9 mouse cellular contexts compared by ENCODE assay signal in genomic region chr11:88126306-88126793, GRCm38 (mm10). TPM values are rescaled to one million over a fixed set of nuclear protein-coding genes. Genes with fewer than 3 reads are reported as not detected.
DNase-seq lines count a peak whose midpoint lies in the region; ATAC-seq lines count a peak whose summit lies in the region.
"Had no signal": no experiment of that assay in that cellular context is flagged by ENCODE, and none has a peak within 500 bp of the region (broad histone marks: within the 10 kb centered on the region; RNA-seq: fewer than 3 reads in every experiment).

No protein-coding gene starts in this region.

- ATAC-seq in lung, embryonic 16.5 days (ENCODE audit: low read depth), result peak; percentile 63; the same call in 1 of the 2 replicates
- peak; percentile 67 for ATAC-seq in forebrain, embryonic 12.5 days (ENCODE audit: low FRiP score)
- ATAC-seq in neural tube, embryonic 14.5 days (ENCODE audit: low read depth), result peak; percentile 56
- no peak for ATAC-seq in liver, embryonic 12.5 days
- no peak for ATAC-seq in megakaryocyte-erythroid progenitor cell, adult 5-6 weeks (replicated peaks; ENCODE audit: low FRiP score, low TSS enrichment, poor library complexity, severe bottlenecking)

- no peak overlapping the region for H3K9ac ChIP-seq in lung, embryonic 16.5 days (ENCODE audit: low read length)
- no peak overlapping the region for H3K9ac ChIP-seq in forebrain, embryonic 12.5 days
- H3K9ac ChIP-seq in neural tube, embryonic 14.5 days (replicated peaks; ENCODE audit: low read depth, low read length), result no peak overlapping the region
- H3K9ac ChIP-seq in liver, embryonic 12.5 days, result no peak overlapping the region

- no peak overlapping the region for H3K4me3 ChIP-seq in lung, embryonic 16.5 days (ENCODE audit: low read length)
- no peak overlapping the region for H3K4me3 ChIP-seq in forebrain, embryonic 12.5 days (replicated peaks)
- H3K4me3 ChIP-seq in neural tube, embryonic 14.5 days (ENCODE audit: low read depth, low read length), result no peak overlapping the region
- H3K4me3 ChIP-seq in liver, embryonic 12.5 days, result no peak overlapping the region

- H3K4me1 ChIP-seq in lung, embryonic 16.5 days (replicated peaks; ENCODE audit: control insufficient read depth, insufficient read depth, low read length), result peaks cover 8% of the 10 kb centered on the region; the same call in 1 of the 2 replicates
- H3K4me1 ChIP-seq in forebrain, embryonic 12.5 days, result peaks cover 56% of the 10 kb centered on the region
- peaks cover 9% of the 10 kb centered on the region; the same call in 1 of the 2 replicates for H3K4me1 ChIP-seq in neural tube, embryonic 14.5 days (ENCODE audit: control insufficient read depth, insufficient read depth, low read length)
- peaks cover 25% of the 10 kb centered on the region for H3K4me1 ChIP-seq in liver, embryonic 12.5 days

- WGBS in lung, embryonic 16.5 days, result 44% methylated on average over 5 of the region's 5 CpGs
- WGBS in forebrain, embryonic 12.5 days, result 4% methylated on average over 5 of the region's 5 CpGs
- WGBS in neural tube, embryonic 14.5 days, result 19% methylated on average over 5 of the region's 5 CpGs
- 43% methylated on average over 5 of the region's 5 CpGs for WGBS in liver, embryonic 12.5 days (ENCODE audit: insufficient replicate concordance)

- no peak overlapping the region for H3K4me2 ChIP-seq in lung, embryonic 16.5 days (ENCODE audit: low read depth, low read length)
- H3K4me2 ChIP-seq in forebrain, embryonic 12.5 days, result no peak overlapping the region
- no peak overlapping the region for H3K4me2 ChIP-seq in neural tube, embryonic 14.5 days (ENCODE audit: low read depth, low read length)
- no peak overlapping the region for H3K4me2 ChIP-seq in liver, embryonic 12.5 days

- no peaks in the 10 kb centered on the region for H3K9me3 ChIP-seq in lung, embryonic 16.5 days (ENCODE audit: control insufficient read depth, low read length)
- no peaks in the 10 kb centered on the region for H3K9me3 ChIP-seq in forebrain, embryonic 12.5 days
- H3K9me3 ChIP-seq in neural tube, embryonic 14.5 days (ENCODE audit: control insufficient read depth, low read length), result no peaks in the 10 kb centered on the region
- no peaks in the 10 kb centered on the region for H3K9me3 ChIP-seq in liver, embryonic 12.5 days (replicated peaks)

- no peaks in the 10 kb centered on the region for H3K27me3 ChIP-seq in lung, embryonic 16.5 days (ENCODE audit: control insufficient read depth, insufficient read depth, low read depth, low read length)
- H3K27me3 ChIP-seq in forebrain, embryonic 12.5 days, result no peaks in the 10 kb centered on the region
- H3K27me3 ChIP-seq in neural tube, embryonic 14.5 days (ENCODE audit: control insufficient read depth, insufficient read depth, low read length), result no peaks in the 10 kb centered on the region
- peaks cover 22% of the 10 kb centered on the region for H3K27me3 ChIP-seq in liver, embryonic 12.5 days (replicated peaks)

- no peak for DNase-seq in lung, postnatal 14 days
- DNase-seq in layer of hippocampus, adult 8-10 months (ENCODE audit: low spot score in 2 of 2), result peak; percentile 37 to 56
- no peak for DNase-seq in thymus, postnatal 0 days (ENCODE audit: low spot score)
- DNase-seq: kidney, adult 2 months had no signal

- H3K36me3 ChIP-seq in lung, embryonic 16.5 days (ENCODE audit: control insufficient read depth, insufficient read depth, low read length), result no peaks in the 10 kb centered on the region
- no peaks in the 10 kb centered on the region for H3K36me3 ChIP-seq in forebrain, embryonic 12.5 days (replicated peaks)
- no peaks in the 10 kb centered on the region for H3K36me3 ChIP-seq in neural tube, embryonic 14.5 days (ENCODE audit: control insufficient read depth, insufficient read depth, low read length)
- no peaks in the 10 kb centered on the region for H3K36me3 ChIP-seq in liver, embryonic 12.5 days

- H3K27ac ChIP-seq in lung, embryonic 16.5 days (ENCODE audit: low read length), result no peak overlapping the region
- peak overlapping the region; percentile 85 for H3K27ac ChIP-seq in forebrain, embryonic 12.5 days
- peak overlapping the region; percentile 67 for H3K27ac ChIP-seq in neural tube, embryonic 14.5 days (ENCODE audit: low read depth, low read length)
- H3K27ac ChIP-seq in liver, embryonic 12.5 days, result no peak overlapping the region

RNA-seq across cellular contexts. Expression of gene Cuedc1, which starts 28.5 kb away (rescaled TPM):
- polyA plus RNA-seq in lung, embryonic 16.5 days (2015; fragmentation: Nextera tagmentation; extraction: Ambion mirVana), result 11.3 and 11.8 TPM in 2 replicates
- 41.1 and 42.5 TPM in 2 replicates for polyA plus RNA-seq in forebrain, embryonic 12.5 days (2016; fragmentation: Nextera tagmentation; extraction: Ambion mirVana)
- 10 to 100 TPM; 30.9 to 38.7 (median 33.4) TPM for total RNA-seq in layer of hippocampus, adult 8-10 months (2022)
- 34.0 and 38.3 TPM in 2 replicates for polyA plus RNA-seq in neural tube, embryonic 14.5 days (2014; fragmentation: Nextera tagmentation; extraction: Ambion mirVana)
- 3.4 and 4.6 TPM in 2 replicates for polyA plus RNA-seq in liver, embryonic 12.5 days (2016; fragmentation: Nextera tagmentation; extraction: Ambion mirVana)
- polyA plus RNA-seq in thymus, postnatal 0 days (2015; fragmentation: Nextera tagmentation; extraction: Ambion mirVana), result 10.7 and 11.4 TPM in 2 replicates
- 1.7 and 2.3 TPM in 2 replicates for total RNA-seq in megakaryocyte-erythroid progenitor cell, adult 5-6 weeks (2014; fragmentation: Nextera tagmentation)
- total RNA-seq in megakaryocyte-erythroid progenitor cell, adult 5-6 weeks (2017), result 0.19 and 2.8 TPM in 2 replicates

RNA-seq across cellular contexts. Expression of gene Vezf1, which starts 58.3 kb away (rescaled TPM):
- 32.9 and 38.2 TPM in 2 replicates for polyA plus RNA-seq in lung, embryonic 16.5 days (2015; fragmentation: Nextera tagmentation; extraction: Ambion mirVana)
- polyA plus RNA-seq in forebrain, embryonic 12.5 days (2016; fragmentation: Nextera tagmentation; extraction: Ambion mirVana), result 84.8 and 91.5 TPM in 2 replicates
- total RNA-seq in layer of hippocampus, adult 8-10 months (2022), result 10 to 100 TPM; 25.0 to 26.5 (median 25.7) TPM
- polyA plus RNA-seq in neural tube, embryonic 14.5 days (2014; fragmentation: Nextera tagmentation; extraction: Ambion mirVana), result 50.2 and 53.5 TPM in 2 replicates
- 14.6 TPM in 2 replicates for polyA plus RNA-seq in liver, embryonic 12.5 days (2016; fragmentation: Nextera tagmentation; extraction: Ambion mirVana)
- polyA plus RNA-seq in thymus, postnatal 0 days (2015; fragmentation: Nextera tagmentation; extraction: Ambion mirVana), result 32.8 and 33.1 TPM in 2 replicates
- total RNA-seq in megakaryocyte-erythroid progenitor cell, adult 5-6 weeks (2014; fragmentation: Nextera tagmentation), result 30.9 and 35.9 TPM in 2 replicates
- total RNA-seq in megakaryocyte-erythroid progenitor cell, adult 5-6 weeks (2017), result 14.2 and 24.7 TPM in 2 replicates

Comparison
In these comparisons a context has a peak if more than half of its experiments do, and no peak if none do; other contexts are left out.
1. ATAC-seq: peak in lung, embryonic 16.5 days (single experiment), forebrain, embryonic 12.5 days (single experiment) and neural tube, embryonic 14.5 days (single experiment); none in liver, embryonic 12.5 days (single experiment) and megakaryocyte-erythroid progenitor cell, adult 5-6 weeks (single experiment).
2. H3K27ac ChIP-seq: peak in forebrain, embryonic 12.5 days (single experiment) and neural tube, embryonic 14.5 days (single experiment); none in lung, embryonic 16.5 days (single experiment) and liver, embryonic 12.5 days (single experiment).
3. DNase-seq: peak in layer of hippocampus, adult 8-10 months (2 of 2); none in lung, postnatal 14 days (single experiment) and thymus, postnatal 0 days (single experiment).